Mouse (Mus musculus) forelimb bud, embryonic 11.5 days (tissue): ENCODE measurements around the gene Pcyt1a.
A peak's percentile ranks its signal among the peaks of the same experiment; 100 is the strongest.
"Not testable (repeated sequence)": the region's sequence is repeated elsewhere in the genome, so short reads cannot be mapped to it uniquely, and the experiment has no call there.

Experiments
- DNase-seq: peaks from one replicate; pipeline ENCODE4 v3.0.0-alpha.2; 2012; ENCODE audit warnings: low read depth, low spot score

The Pcyt1a gene

GRCm38 (mm10) chr16:32433138-32433537, 2.4 kb downstream of the Pcyt1a start:
- no peak for DNase-seq

- DNase-seq, result no peak
Measured at GRCm38 (mm10) chr16:32434066-32434465, 3.3 kb downstream of the Pcyt1a start.

- no peak for DNase-seq
Measured at GRCm38 (mm10) chr16:32434691-32435090, 4.0 kb downstream of the Pcyt1a start.

GRCm38 (mm10) chr16:32436657-32437056, 5.9 kb downstream of the Pcyt1a start:
- no peak for DNase-seq

GRCm38 (mm10) chr16:32437266-32437665, 6.5 kb downstream of the Pcyt1a start:
- no peak for DNase-seq

- DNase-seq, result no peak
Measured at GRCm38 (mm10) chr16:32441432-32441831, 10.7 kb downstream of the Pcyt1a start.

GRCm38 (mm10) chr16:32444615-32445014, 13.9 kb downstream of the Pcyt1a start:
- DNase-seq, result not testable (repeated sequence)

- DNase-seq, result no peak
Measured at GRCm38 (mm10) chr16:32445558-32445957, 14.8 kb downstream of the Pcyt1a start.

GRCm38 (mm10) chr16:32446563-32447138, 15.9 kb downstream of the Pcyt1a start:
- no peak for DNase-seq

- no peak for DNase-seq
Measured at GRCm38 (mm10) chr16:32449665-32450064, 18.9 kb downstream of the Pcyt1a start.

- no peak for DNase-seq
Measured at GRCm38 (mm10) chr16:32450133-32450532, 19.4 kb downstream of the Pcyt1a start.

GRCm38 (mm10) chr16:32453102-32453501, 22.4 kb downstream of the Pcyt1a start:
- DNase-seq, result no peak

- DNase-seq, result peak; percentile 46
Measured at GRCm38 (mm10) chr16:32454646-32455045, 23.9 kb downstream of the Pcyt1a start.

- no peak for DNase-seq
Measured at GRCm38 (mm10) chr16:32456086-32456485, 25.4 kb downstream of the Pcyt1a start.

- no peak for DNase-seq
Measured at GRCm38 (mm10) chr16:32456761-32457160, 26.0 kb downstream of the Pcyt1a start.

GRCm38 (mm10) chr16:32457589-32458386, 27.1 kb downstream of the Pcyt1a start:
- DNase-seq, result peak; percentile 30

- DNase-seq, result no peak
Measured at GRCm38 (mm10) chr16:32460518-32460917, 29.8 kb downstream of the Pcyt1a start.

GRCm38 (mm10) chr16:32461713-32462112, 31.0 kb downstream of the Pcyt1a start:
- no peak for DNase-seq

GRCm38 (mm10) chr16:32462950-32463349, 32.2 kb downstream of the Pcyt1a start:
- DNase-seq, result no peak

- no peak for DNase-seq
Measured at GRCm38 (mm10) chr16:32463426-32463825, 32.7 kb downstream of the Pcyt1a start.

GRCm38 (mm10) chr16:32464908-32465307, 34.2 kb downstream of the Pcyt1a start:
- DNase-seq, result no peak

- no peak for DNase-seq
Measured at GRCm38 (mm10) chr16:32468488-32468887, 37.8 kb downstream of the Pcyt1a start.

GRCm38 (mm10) chr16:32469404-32470105, 38.8 kb downstream of the Pcyt1a start:
- no peak for DNase-seq
